Mouse (Mus musculus): ENCODE measurements at regions not wholly inside any gene's neighbourhood (a gene's known extent, or its start where the extent isn't known, plus 50 kb on each side); places are given as distances from the start of the nearest gene placed in this dataset.

DNA sequence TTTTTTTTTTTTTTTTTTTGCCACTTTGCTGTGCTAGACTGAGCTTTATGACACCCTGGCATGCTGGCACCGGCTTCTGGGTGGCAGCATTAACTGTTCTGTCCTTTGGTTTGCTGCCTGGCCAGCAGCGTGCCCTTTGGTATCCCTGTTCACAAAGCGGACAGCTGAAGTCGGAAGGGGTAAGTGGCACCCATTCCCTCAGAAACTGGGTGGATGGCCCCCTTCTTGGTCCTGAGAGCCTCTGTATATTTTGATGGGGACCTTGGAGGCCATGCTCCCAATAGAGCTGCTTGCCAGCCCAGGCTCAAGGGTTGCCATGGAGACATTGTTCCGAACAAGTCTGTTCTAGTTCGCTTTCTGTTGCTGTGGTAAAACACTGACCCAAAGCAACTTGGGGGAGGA lies 143.9 kb upstream of the Tle3 start:
- Histone ChIP-seq H3K4me3 (ENCODE audit: insufficient read depth in 1 of 2, low read depth in 1 of 2, low read length in 2 of 2, poor library complexity in 1 of 2, severe bottlenecking in 1 of 2) (no peak overlapping the region), H3K9ac (ENCODE audit: insufficient read depth, low read depth, low read length, poor library complexity, severe bottlenecking) (no peak overlapping the region), H3K36me3 (ENCODE audit: control insufficient read depth, insufficient read depth, low read length, poor library complexity, severe bottlenecking) (no peaks in the 10 kb centered on the region), H3K4me1 (ENCODE audit: control insufficient read depth in 2 of 2, insufficient read depth in 2 of 2, low read length in 2 of 2, poor library complexity in 1 of 2) (peaks cover 1 to 12% of the 10 kb centered on the region in 2 experiments; a peak in 2 of 4 replicates), H3K27ac (ENCODE audit: insufficient read depth, low read depth, low read length, poor library complexity, severe bottlenecking) (no peak overlapping the region), H3K9me3 (ENCODE audit: control insufficient read depth, insufficient read depth, low read depth, low read length) (no peaks in the 10 kb centered on the region)
- TF ChIP-seq CHD2 (IDR thresholded peaks at IDR 0.05; ENCODE audit: low read depth, low read length) (no peak), ZC3H11A (IDR thresholded peaks at IDR 0.05; ENCODE audit: borderline replicate concordance, low read depth, low read length) (no peak), ZNF384 (IDR thresholded peaks at IDR 0.05; ENCODE audit: low read depth, low read length) (no peak), HCFC1 (IDR thresholded peaks at IDR 0.05; ENCODE audit: borderline replicate concordance, insufficient read depth, low read length) (no peak), MAFK (IDR thresholded peaks at IDR 0.05; ENCODE audit: insufficient read depth, low read depth, low read length) (no peak)
- in situ Hi-C loops (cut with MboI; ENCODE audit: low sequenced_read_pairs in 2 of 2, unreplicated experiment in 2 of 2): no loop called here
- no peak for DNase-seq (ENCODE audit: low read depth, low spot score)

DNA sequence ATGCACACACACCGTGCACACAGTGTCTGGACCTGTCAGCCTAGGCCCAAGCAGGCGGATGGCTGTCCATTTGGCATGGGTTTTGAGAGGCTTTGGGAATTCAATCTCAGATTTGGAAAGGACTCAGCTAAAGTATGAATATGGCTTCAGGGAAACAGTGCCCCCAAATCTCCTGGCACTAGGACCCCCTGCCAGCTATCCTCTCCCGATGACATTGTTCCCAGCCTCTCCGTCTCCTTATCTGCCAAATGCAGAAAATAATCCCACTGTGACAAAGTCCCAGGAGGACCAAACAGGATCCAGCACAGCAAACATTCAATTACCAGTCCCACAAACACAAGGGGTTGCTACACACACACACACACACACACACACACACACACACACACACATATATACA lies 141.9 kb upstream of the Tle3 start:
- peaks cover 1 to 12% of the 10 kb centered on the region in 2 experiments; a peak in 2 of 4 replicates for H3K4me1 ChIP-seq (ENCODE audit: control insufficient read depth in 2 of 2, insufficient read depth in 2 of 2, low read length in 2 of 2, poor library complexity in 1 of 2)
- no peaks in the 10 kb centered on the region for H3K9me3 ChIP-seq (ENCODE audit: control insufficient read depth, insufficient read depth, low read depth, low read length)
- no peaks in the 10 kb centered on the region for H3K36me3 ChIP-seq (ENCODE audit: control insufficient read depth, insufficient read depth, low read length, poor library complexity, severe bottlenecking)
- TF ChIP-seq MAFK (IDR thresholded peaks at IDR 0.05; ENCODE audit: insufficient read depth, low read depth, low read length): no peak
- DNase-seq (ENCODE audit: low read depth, low spot score): no peak
- in situ Hi-C loops (cut with MboI; ENCODE audit: low sequenced_read_pairs in 2 of 2, unreplicated experiment in 2 of 2): no loop called here
- H3K27ac ChIP-seq (ENCODE audit: insufficient read depth, low read depth, low read length, poor library complexity, severe bottlenecking): no peak overlapping the region
- H3K9ac ChIP-seq (ENCODE audit: insufficient read depth, low read depth, low read length, poor library complexity, severe bottlenecking): no peak overlapping the region
- no peak overlapping the region for H3K4me3 ChIP-seq (ENCODE audit: insufficient read depth in 1 of 2, low read depth in 1 of 2, low read length in 2 of 2, poor library complexity in 1 of 2, severe bottlenecking in 1 of 2)

DNA sequence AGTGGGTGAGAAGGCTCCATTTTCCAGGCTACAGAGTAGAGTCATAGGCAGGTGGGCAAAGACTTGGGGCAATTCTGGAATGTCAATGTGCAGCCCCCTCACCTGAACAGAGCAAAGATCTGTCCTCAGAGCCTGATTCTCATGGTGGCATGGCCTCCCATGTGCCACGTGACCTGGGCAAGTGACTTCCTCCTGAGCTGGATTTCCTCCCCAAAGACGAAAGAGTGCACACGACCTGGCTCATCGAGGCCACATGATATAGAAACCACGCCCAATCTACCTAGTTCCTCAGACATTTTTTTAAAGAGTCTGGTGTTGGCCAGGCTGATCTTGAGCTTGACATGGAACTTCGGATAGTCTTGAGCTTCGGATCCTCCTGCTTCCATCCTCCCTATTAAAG lies 139.5 kb upstream of the Tle3 start:
- Histone ChIP-seq H3K4me3 (ENCODE audit: insufficient read depth in 1 of 2, low read depth in 1 of 2, low read length in 2 of 2, poor library complexity in 1 of 2, severe bottlenecking in 1 of 2) (no peak overlapping the region), H3K27ac (ENCODE audit: insufficient read depth, low read depth, low read length, poor library complexity, severe bottlenecking) (no peak overlapping the region), H3K9ac (ENCODE audit: insufficient read depth, low read depth, low read length, poor library complexity, severe bottlenecking) (no peak overlapping the region), H3K9me3 (ENCODE audit: control insufficient read depth, insufficient read depth, low read depth, low read length) (no peaks in the 10 kb centered on the region), H3K36me3 (ENCODE audit: control insufficient read depth, insufficient read depth, low read length, poor library complexity, severe bottlenecking) (no peaks in the 10 kb centered on the region), H3K4me1 (ENCODE audit: control insufficient read depth in 2 of 2, insufficient read depth in 2 of 2, low read length in 2 of 2, poor library complexity in 1 of 2) (peaks cover 1 to 7% of the 10 kb centered on the region in 2 experiments; a peak in 2 of 4 replicates)
- in situ Hi-C loops (cut with MboI; ENCODE audit: low sequenced_read_pairs in 2 of 2, unreplicated experiment in 2 of 2): no loop called here
- TF ChIP-seq HCFC1 (IDR thresholded peaks at IDR 0.05; ENCODE audit: borderline replicate concordance, insufficient read depth, low read length) (no peak), ZC3H11A (IDR thresholded peaks at IDR 0.05; ENCODE audit: borderline replicate concordance, low read depth, low read length) (no peak), ZNF384 (IDR thresholded peaks at IDR 0.05; ENCODE audit: low read depth, low read length) (no peak), CHD2 (IDR thresholded peaks at IDR 0.05; ENCODE audit: low read depth, low read length) (no peak), MAFK (IDR thresholded peaks at IDR 0.05; ENCODE audit: insufficient read depth, low read depth, low read length) (no peak)
- DNase-seq (ENCODE audit: low read depth, low spot score): no peak

DNA sequence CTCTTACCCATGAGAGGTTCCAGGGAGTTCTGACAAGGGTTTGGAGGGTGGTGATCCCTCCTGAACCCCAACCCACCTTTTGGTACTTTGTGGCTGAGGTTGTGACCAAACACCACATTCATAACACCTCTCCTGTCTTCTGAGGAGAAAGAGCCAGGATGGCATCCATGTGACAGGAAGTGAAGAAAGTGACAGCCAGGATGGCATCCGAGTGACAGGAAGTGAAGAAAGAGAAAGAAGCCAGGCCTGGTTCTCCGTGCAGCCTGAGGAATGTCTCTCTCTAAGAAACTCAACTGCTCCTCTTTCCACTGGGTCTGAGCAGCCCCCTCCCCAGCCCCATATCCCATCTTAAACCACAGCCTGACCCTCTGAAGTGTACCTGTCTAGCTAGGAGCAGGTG lies 138.9 kb upstream of the Tle3 start:
- Histone ChIP-seq H3K9ac (ENCODE audit: insufficient read depth, low read depth, low read length, poor library complexity, severe bottlenecking) (no peak overlapping the region), H3K9me3 (ENCODE audit: control insufficient read depth, insufficient read depth, low read depth, low read length) (no peaks in the 10 kb centered on the region), H3K4me3 (ENCODE audit: insufficient read depth in 1 of 2, low read depth in 1 of 2, low read length in 2 of 2, poor library complexity in 1 of 2, severe bottlenecking in 1 of 2) (no peak overlapping the region), H3K27ac (ENCODE audit: insufficient read depth, low read depth, low read length, poor library complexity, severe bottlenecking) (no peak overlapping the region), H3K4me1 (ENCODE audit: control insufficient read depth in 2 of 2, insufficient read depth in 2 of 2, low read length in 2 of 2, poor library complexity in 1 of 2) (peaks cover 1 to 4% of the 10 kb centered on the region in 2 experiments; a peak in 1 of 4 replicates), H3K36me3 (ENCODE audit: control insufficient read depth, insufficient read depth, low read length, poor library complexity, severe bottlenecking) (no peaks in the 10 kb centered on the region)
- in situ Hi-C loops (cut with MboI; ENCODE audit: low sequenced_read_pairs in 2 of 2, unreplicated experiment in 2 of 2): no loop called here
- TF ChIP-seq HCFC1 (IDR thresholded peaks at IDR 0.05; ENCODE audit: borderline replicate concordance, insufficient read depth, low read length) (no peak), MAFK (IDR thresholded peaks at IDR 0.05; ENCODE audit: insufficient read depth, low read depth, low read length) (no peak), CHD2 (IDR thresholded peaks at IDR 0.05; ENCODE audit: low read depth, low read length) (no peak), ZNF384 (IDR thresholded peaks at IDR 0.05; ENCODE audit: low read depth, low read length) (no peak), ZC3H11A (IDR thresholded peaks at IDR 0.05; ENCODE audit: borderline replicate concordance, low read depth, low read length) (no peak)
- DNase-seq (ENCODE audit: low read depth, low spot score): no peak

Data from ES-E14 (cell line).